Mouse (Mus musculus): ENCODE measurements around the gene Tnnt2. TPM values are rescaled to one million over a fixed set of nuclear protein-coding genes. Genes with fewer than 3 reads are reported as not detected.
A peak's percentile ranks its signal among the peaks of the same experiment; 100 is the strongest.

Gene Tnnt2
- polyA plus RNA-seq, 1 experiment from 2014 or later = 0.63 TPM

DNA sequence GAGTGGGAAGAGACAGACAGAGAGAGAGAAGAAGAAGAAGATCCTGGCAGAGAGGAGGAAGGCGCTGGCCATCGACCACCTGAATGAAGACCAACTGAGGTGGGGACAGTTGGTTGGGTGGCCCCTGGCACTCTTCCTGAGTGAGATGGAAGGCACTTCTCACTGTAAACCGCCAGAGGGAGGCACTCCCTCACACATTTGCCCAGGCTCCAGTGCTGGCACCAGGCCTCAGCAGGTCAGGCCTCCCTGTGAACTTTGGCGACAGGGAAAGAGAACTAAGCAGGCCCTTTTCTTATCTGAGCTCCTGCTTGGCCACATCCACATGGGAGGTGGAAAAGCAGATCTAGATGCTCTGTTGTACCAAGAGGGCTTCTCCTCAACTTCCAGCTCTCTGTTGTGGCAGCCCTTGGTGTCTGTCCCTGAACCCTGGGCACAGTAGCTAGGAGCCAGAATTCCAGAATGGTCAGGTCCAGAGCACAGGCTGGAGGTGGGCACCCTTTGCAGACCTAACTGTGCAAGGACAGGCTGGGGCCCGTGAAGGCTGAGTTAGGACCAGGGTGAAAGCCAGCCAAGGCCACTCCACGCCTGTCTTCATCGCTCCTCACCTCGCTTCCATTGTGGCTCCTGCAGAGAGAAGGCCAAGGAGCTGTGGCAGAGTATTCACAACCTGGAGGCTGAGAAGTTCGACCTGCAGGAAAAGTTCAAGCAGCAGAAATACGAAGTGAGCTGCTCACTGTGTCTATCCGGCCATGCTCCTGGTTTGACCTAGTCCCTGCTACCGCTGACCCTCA, 14.8 kb downstream of the Tnnt2 start:
- no peak for ATAC-seq
- no peaks in the 10 kb centered on the region for H3K27me3 ChIP-seq (replicated peaks; ENCODE audit: control insufficient read depth, insufficient read depth, low read length)
- WGBS = 74% methylated on average over 12 of the region's 12 CpGs
- H3K27ac ChIP-seq (ENCODE audit: low read length) = no peak overlapping the region
- no peaks in the 10 kb centered on the region for H3K36me3 ChIP-seq (ENCODE audit: control insufficient read depth, insufficient read depth)
- H3K9me3 ChIP-seq (ENCODE audit: control insufficient read depth, low read length) = no peaks in the 10 kb centered on the region
- peaks cover 4% of the 10 kb centered on the region; the same call in 1 of the 2 replicates for H3K4me1 ChIP-seq (replicated peaks; ENCODE audit: control insufficient read depth, insufficient read depth, low read length)
- H3K4me3 ChIP-seq (replicated peaks; ENCODE audit: low read length) = no peak overlapping the region
- no peak overlapping the region for H3K9ac ChIP-seq (replicated peaks; ENCODE audit: low read depth, low read length)
- no peak overlapping the region for H3K4me2 ChIP-seq (ENCODE audit: low read length)

DNA sequence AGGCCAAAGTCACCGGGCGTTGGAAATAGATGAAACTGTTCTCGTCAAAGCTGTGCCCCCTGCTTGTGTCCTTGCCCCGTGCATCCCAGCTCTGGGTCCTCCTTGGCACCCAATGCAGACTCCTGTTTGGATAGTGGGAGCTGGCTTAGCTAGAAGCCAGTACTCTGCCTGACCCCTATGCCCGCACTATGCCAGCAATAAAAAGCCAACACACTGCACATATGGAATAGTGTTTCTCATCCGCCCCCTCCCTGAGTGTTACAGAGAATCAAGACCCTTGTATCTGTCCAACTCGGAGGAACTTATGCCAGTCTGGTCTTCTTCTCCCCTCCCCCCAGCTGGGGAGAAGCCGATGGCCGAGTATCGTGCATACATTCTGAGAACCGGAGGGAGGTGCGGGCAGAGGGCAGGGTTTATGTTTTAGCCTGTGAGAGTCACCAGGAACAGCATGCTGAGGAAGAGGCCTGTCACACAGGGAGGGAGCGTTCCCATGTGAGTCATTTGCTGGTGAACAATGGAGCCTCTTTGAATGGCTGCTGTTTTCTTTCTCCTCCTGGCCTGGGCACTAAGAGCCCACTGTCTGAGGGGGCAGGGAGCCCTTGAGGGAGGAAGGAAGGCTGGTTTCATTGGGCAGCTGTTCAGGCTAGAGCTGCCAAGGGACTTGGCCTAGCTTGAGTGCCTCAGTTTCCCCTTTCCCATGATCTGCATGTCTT, 16.0 kb downstream of the Tnnt2 start:
- no peak overlapping the region for H3K4me3 ChIP-seq (replicated peaks; ENCODE audit: low read length)

DNA sequence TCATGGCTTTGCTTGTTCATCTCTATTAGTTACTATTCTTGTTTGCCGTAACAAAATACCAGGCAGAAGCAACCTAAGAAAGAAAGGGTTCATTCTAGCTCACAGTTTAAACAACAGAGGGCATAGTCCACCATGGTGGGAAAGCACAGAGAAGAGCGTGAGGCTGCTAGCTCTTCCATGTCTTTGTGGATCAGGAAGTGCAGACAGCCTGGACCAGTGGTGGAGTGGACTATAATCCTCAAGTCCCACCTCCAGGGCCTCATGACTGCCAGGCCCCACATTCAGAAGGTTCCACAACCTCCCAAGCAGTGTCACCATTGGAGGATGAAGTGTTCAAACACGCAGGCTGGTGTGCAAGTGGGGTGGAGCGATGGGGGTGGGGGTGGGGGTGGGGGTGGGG, 17.0 kb downstream of the Tnnt2 start:
- H3K36me3 ChIP-seq (ENCODE audit: control insufficient read depth, insufficient read depth) = no peaks in the 10 kb centered on the region
- peaks cover 4% of the 10 kb centered on the region; the same call in 1 of the 2 replicates for H3K4me1 ChIP-seq (replicated peaks; ENCODE audit: control insufficient read depth, insufficient read depth, low read length)
- no peak overlapping the region for H3K4me3 ChIP-seq (replicated peaks; ENCODE audit: low read length)
- no peak overlapping the region for H3K9ac ChIP-seq (replicated peaks; ENCODE audit: low read depth, low read length)
- H3K4me2 ChIP-seq (ENCODE audit: low read length) = no peak overlapping the region
- WGBS = 91% methylated on average over 4 of the region's 4 CpGs
- H3K27me3 ChIP-seq (replicated peaks; ENCODE audit: control insufficient read depth, insufficient read depth, low read length) = no peaks in the 10 kb centered on the region
- no peak overlapping the region for H3K27ac ChIP-seq (ENCODE audit: low read length)
- no peak for ATAC-seq
- H3K9me3 ChIP-seq (ENCODE audit: control insufficient read depth, low read length) = no peaks in the 10 kb centered on the region

More for the DNA sequence above, 16.0 kb downstream of the Tnnt2 start:
- Histone ChIP-seq H3K9me3 (ENCODE audit: control insufficient read depth, low read length) (no peaks in the 10 kb centered on the region), H3K27ac (ENCODE audit: low read length) (no peak overlapping the region), H3K4me2 (ENCODE audit: low read length) (no peak overlapping the region), H3K9ac (replicated peaks; ENCODE audit: low read depth, low read length) (no peak overlapping the region), H3K27me3 (replicated peaks; ENCODE audit: control insufficient read depth, insufficient read depth, low read length) (no peaks in the 10 kb centered on the region), H3K36me3 (ENCODE audit: control insufficient read depth, insufficient read depth) (no peaks in the 10 kb centered on the region), H3K4me1 (replicated peaks; ENCODE audit: control insufficient read depth, insufficient read depth, low read length) (peaks cover 4% of the 10 kb centered on the region; the same call in 1 of the 2 replicates)
- peak; percentile 58; the same call in 1 of the 2 replicates for ATAC-seq
- WGBS = 40% methylated on average over 13 of the region's 13 CpGs

DNA sequence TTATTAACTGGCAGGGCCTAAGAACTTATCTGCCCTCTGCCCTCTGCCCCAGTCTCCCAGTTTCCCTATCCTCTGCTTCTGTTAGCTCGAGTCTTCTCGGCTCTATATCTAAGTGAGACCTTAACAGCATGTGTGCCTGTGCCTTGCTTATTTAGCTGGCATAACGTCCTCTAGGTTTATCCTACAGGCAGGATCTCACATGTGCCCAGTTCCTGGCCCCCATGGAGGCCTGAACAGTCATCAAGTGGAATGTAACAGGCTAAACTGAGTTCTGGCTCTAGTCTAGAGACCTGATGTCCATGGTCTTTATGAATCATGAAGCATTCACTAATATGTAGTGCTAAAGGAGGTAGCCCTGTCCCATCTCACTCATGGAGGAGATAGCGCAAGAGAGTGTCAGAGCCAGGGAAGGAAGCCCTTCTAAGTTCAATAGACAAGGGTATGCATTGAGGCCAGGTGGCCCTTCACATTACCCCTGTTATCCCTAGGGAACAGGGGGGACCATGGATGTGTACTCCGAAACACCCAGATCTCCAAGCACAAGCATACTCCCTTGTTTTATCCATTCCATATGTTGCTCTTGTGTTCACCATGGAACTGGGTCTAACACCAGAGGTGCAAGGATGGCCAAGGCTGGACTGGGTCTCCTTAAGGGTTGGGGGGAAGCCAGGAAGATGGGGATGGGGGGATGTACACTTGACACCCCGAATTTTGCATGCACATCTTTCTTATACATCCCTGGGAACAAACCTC, 18.6 kb downstream of the Tnnt2 start:
- ATAC-seq = no peak
- 89% methylated on average over 6 of the region's 6 CpGs for WGBS

DNA sequence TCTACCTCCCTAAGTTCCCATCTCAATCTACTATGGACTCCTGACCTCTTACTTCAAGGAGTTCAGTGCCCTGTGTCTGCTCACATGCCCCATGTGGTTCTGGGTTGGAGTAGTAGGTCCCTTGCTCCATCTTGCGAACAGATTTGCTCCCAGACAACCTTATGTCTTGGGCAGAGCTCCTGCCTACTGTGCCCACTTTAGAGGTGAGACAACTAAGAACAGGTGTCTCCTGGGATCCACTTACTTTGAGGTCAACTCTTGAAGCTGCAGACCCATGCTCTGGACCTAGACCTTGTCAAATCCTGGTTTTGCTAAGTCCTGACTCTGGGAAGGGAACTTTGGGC, 19.2 kb downstream of the Tnnt2 start:
- H3K4me2 ChIP-seq (ENCODE audit: low read length) = no peak overlapping the region
- no peak overlapping the region for H3K9ac ChIP-seq (replicated peaks; ENCODE audit: low read depth, low read length)
- peaks cover 4% of the 10 kb centered on the region; the same call in 1 of the 2 replicates for H3K4me1 ChIP-seq (replicated peaks; ENCODE audit: control insufficient read depth, insufficient read depth, low read length)
- ATAC-seq = no peak
- no peaks in the 10 kb centered on the region for H3K9me3 ChIP-seq (ENCODE audit: control insufficient read depth, low read length)
- no peak overlapping the region for H3K4me3 ChIP-seq (replicated peaks; ENCODE audit: low read length)
- H3K27me3 ChIP-seq (replicated peaks; ENCODE audit: control insufficient read depth, insufficient read depth, low read length) = no peaks in the 10 kb centered on the region
- no peaks in the 10 kb centered on the region for H3K36me3 ChIP-seq (ENCODE audit: control insufficient read depth, insufficient read depth)
- WGBS = 96% methylated on average over 1 of the region's 1 CpGs
- H3K27ac ChIP-seq (ENCODE audit: low read length) = no peak overlapping the region

More for the DNA sequence above, 18.6 kb downstream of the Tnnt2 start:
- Histone ChIP-seq H3K4me2 (ENCODE audit: low read length) (no peak overlapping the region), H3K4me1 (replicated peaks; ENCODE audit: control insufficient read depth, insufficient read depth, low read length) (peaks cover 4% of the 10 kb centered on the region; the same call in 1 of the 2 replicates), H3K9me3 (ENCODE audit: control insufficient read depth, low read length) (no peaks in the 10 kb centered on the region), H3K4me3 (replicated peaks; ENCODE audit: low read length) (no peak overlapping the region), H3K27me3 (replicated peaks; ENCODE audit: control insufficient read depth, insufficient read depth, low read length) (no peaks in the 10 kb centered on the region), H3K36me3 (ENCODE audit: control insufficient read depth, insufficient read depth) (no peaks in the 10 kb centered on the region), H3K27ac (ENCODE audit: low read length) (no peak overlapping the region), H3K9ac (replicated peaks; ENCODE audit: low read depth, low read length) (no peak overlapping the region)

DNA sequence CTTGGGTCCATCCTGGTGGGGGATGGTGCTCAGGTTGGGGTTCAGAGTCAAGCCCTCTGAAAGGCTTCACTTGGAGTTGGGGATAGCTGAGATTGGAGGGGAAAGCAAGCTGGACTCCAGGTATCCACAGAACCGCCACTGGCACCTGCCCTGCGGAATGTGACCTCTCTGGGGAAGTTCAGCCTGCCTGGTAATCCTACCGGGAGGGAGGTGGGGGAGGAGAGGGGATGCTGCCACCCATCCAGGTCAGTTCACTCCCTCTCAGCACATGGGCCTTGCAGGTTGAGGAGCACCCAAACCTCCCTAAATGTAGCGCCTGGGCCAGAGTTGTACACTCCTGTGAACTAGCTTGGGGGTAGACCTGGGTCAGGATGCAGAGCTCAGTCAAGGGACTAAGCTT, 19.9 kb downstream of the Tnnt2 start:
- Histone ChIP-seq H3K27me3 (replicated peaks; ENCODE audit: control insufficient read depth, insufficient read depth, low read length) (no peaks in the 10 kb centered on the region), H3K36me3 (ENCODE audit: control insufficient read depth, insufficient read depth) (no peaks in the 10 kb centered on the region), H3K27ac (ENCODE audit: low read length) (no peak overlapping the region), H3K9ac (replicated peaks; ENCODE audit: low read depth, low read length) (no peak overlapping the region), H3K4me1 (replicated peaks; ENCODE audit: control insufficient read depth, insufficient read depth, low read length) (peaks cover 4% of the 10 kb centered on the region; the same call in 1 of the 2 replicates), H3K9me3 (ENCODE audit: control insufficient read depth, low read length) (no peaks in the 10 kb centered on the region), H3K4me3 (replicated peaks; ENCODE audit: low read length) (no peak overlapping the region), H3K4me2 (ENCODE audit: low read length) (no peak overlapping the region)
- WGBS = 65% methylated on average over 4 of the region's 4 CpGs
- no peak for ATAC-seq

DNA sequence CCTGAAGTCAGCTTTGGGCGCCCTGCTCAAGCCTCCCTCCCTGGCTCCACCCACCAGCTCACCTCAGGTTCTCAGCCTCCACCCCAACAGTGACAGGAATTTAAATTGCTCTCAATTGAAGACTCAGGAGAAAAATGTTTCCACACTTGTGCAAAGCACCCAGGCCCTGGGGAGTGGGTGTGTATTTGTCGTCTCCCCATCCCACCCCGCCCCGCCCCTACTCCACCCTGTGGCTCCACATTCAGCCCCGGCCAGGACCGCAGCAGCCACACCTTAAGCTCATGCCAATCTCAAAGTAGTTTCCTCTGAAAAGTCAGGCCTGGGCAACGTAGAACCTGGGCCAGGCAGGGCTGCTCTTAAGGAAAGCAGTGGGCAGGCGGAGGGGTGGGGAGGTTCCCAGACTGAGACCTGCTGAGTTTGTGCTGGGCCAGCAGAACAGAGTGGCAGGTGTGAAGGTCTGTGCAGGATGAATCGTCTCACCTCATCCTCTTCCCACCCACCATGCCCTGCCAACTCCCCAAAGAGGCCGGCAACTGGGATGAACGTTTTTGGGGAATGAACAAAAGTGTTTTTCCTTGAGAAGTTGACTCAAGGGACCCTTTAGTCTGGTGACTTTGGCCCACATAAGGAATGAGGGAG, 21.1 kb downstream of the Tnnt2 start:
- H3K4me3 ChIP-seq (replicated peaks; ENCODE audit: low read length) = no peak overlapping the region
- H3K9ac ChIP-seq (replicated peaks; ENCODE audit: low read depth, low read length) = no peak overlapping the region
- H3K4me2 ChIP-seq (ENCODE audit: low read length) = no peak overlapping the region
- no peak overlapping the region for H3K27ac ChIP-seq (ENCODE audit: low read length)
- no peaks in the 10 kb centered on the region for H3K27me3 ChIP-seq (replicated peaks; ENCODE audit: control insufficient read depth, insufficient read depth, low read length)
- 61% methylated on average over 11 of the region's 11 CpGs for WGBS
- peaks cover under 1% of the 10 kb centered on the region; the same call in 1 of the 2 replicates for H3K4me1 ChIP-seq (replicated peaks; ENCODE audit: control insufficient read depth, insufficient read depth, low read length)
- H3K36me3 ChIP-seq (ENCODE audit: control insufficient read depth, insufficient read depth) = no peaks in the 10 kb centered on the region
- no peak for ATAC-seq
- no peaks in the 10 kb centered on the region for H3K9me3 ChIP-seq (ENCODE audit: control insufficient read depth, low read length)

DNA sequence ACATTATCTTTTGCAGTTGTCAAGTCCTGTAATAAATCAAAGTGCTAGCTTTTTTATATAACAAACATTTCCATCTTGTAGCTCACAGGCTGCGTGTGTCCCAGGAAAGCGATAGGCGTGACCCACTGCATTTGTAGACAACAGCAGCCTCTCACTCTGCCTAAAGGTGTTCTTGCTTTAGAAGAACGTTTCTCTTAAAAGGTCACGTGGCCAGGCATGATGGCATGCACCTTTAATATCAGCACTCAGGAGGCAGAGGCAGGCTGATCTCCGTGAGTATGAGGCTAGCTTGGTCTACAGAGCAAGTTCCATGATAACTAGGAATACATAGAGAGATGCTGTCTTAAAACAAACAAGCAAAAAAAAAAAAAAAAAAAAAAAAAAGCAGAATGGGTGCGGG, 22.4 kb downstream of the Tnnt2 start:
- Histone ChIP-seq H3K9me3 (ENCODE audit: control insufficient read depth, low read length) (no peaks in the 10 kb centered on the region), H3K4me1 (replicated peaks; ENCODE audit: control insufficient read depth, insufficient read depth, low read length) (no peaks in the 10 kb centered on the region), H3K27me3 (replicated peaks; ENCODE audit: control insufficient read depth, insufficient read depth, low read length) (no peaks in the 10 kb centered on the region), H3K36me3 (ENCODE audit: control insufficient read depth, insufficient read depth) (no peaks in the 10 kb centered on the region), H3K4me2 (ENCODE audit: low read length) (no peak overlapping the region), H3K9ac (replicated peaks; ENCODE audit: low read depth, low read length) (no peak overlapping the region), H3K27ac (ENCODE audit: low read length) (no peak overlapping the region), H3K4me3 (replicated peaks; ENCODE audit: low read length) (no peak overlapping the region)
- 95% methylated on average over 7 of the region's 7 CpGs for WGBS
- no peak for ATAC-seq

DNA sequence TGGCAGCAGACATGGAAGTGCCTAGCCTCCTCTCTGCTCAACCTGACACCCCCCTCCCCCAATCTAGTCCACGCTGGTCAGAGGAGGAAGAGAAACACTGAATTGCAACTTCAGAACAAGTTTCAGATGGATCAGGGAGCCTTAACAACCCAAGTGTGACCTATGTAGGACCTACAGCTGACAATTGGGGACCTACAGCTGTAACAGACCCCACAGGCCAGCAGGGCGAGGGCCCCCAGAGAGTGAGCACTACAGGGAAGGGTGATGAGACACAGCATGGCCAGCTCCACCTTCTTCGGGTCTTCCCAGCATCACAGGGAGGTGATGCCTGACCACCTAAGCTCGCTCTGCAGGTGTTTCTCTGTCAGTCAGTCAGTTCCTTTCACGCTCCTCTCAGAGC, 24.9 kb downstream of the Tnnt2 start:
- Histone ChIP-seq H3K9ac (replicated peaks; ENCODE audit: low read depth, low read length) (no peak overlapping the region), H3K27ac (ENCODE audit: low read length) (no peak overlapping the region), H3K27me3 (replicated peaks; ENCODE audit: control insufficient read depth, insufficient read depth, low read length) (no peaks in the 10 kb centered on the region), H3K9me3 (ENCODE audit: control insufficient read depth, low read length) (no peaks in the 10 kb centered on the region), H3K36me3 (ENCODE audit: control insufficient read depth, insufficient read depth) (no peaks in the 10 kb centered on the region), H3K4me1 (replicated peaks; ENCODE audit: control insufficient read depth, insufficient read depth, low read length) (no peaks in the 10 kb centered on the region), H3K4me2 (ENCODE audit: low read length) (no peak overlapping the region), H3K4me3 (replicated peaks; ENCODE audit: low read length) (no peak overlapping the region)
- no peak for ATAC-seq
- WGBS = 83% methylated on average over 5 of the region's 5 CpGs

Measured in forebrain, embryonic 16.5 days (tissue).